In the genomic region with DNA sequence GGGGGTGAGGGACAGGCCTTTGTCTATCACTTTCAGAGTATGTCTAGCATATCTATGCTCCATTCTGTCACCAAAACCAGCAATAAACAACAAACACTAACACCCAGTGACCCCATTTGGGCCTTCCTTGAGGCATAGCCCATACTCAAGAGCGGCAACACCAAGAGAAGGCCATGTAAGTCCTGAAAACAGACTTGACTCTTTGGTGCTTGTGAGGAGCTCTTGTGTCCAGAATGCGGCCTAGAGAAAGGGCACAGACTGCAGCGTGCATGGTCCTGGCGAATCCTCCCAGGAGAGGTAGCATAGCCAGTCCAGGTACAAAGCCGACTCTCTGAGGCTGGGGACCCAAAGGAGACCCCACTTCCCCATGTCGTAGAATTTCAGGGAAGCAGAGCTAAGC, we compare ENCODE assay signal across 22 mouse cellular contexts. TPM values are rescaled to one million over a fixed set of nuclear protein-coding genes. Genes with fewer than 3 reads are reported as not detected.
A peak's percentile ranks its signal among the peaks of the same experiment; 100 is the strongest.
DNase-seq lines count a peak whose midpoint lies in the region; ATAC-seq lines count a peak whose summit lies in the region.
"Had no signal": no experiment of that assay in that cellular context is flagged by ENCODE, and none has a peak within 500 bp of the region (broad histone marks: within the 10 kb centered on the region; RNA-seq: fewer than 3 reads in every experiment).

No protein-coding gene starts in this region.

- H3K4me2 ChIP-seq in midbrain, embryonic 11.5 days, result no peak overlapping the region
- no peak overlapping the region for H3K4me2 ChIP-seq in midbrain, embryonic 15.5 days
- 0 out of 2 replicates have a peak overlapping the region, but pooled peaks have one; percentile 3 for H3K4me2 ChIP-seq in intestine, embryonic 16.5 days (ENCODE audit: low read depth, low read length)
- H3K4me2 ChIP-seq in kidney, embryonic 14.5 days (replicated peaks; ENCODE audit: low read depth, low read length), result no peak overlapping the region

- no peaks in the 10 kb centered on the region for H3K9me3 ChIP-seq in midbrain, embryonic 11.5 days (ENCODE audit: control insufficient read depth, low read length)
- no peaks in the 10 kb centered on the region for H3K9me3 ChIP-seq in midbrain, embryonic 15.5 days
- H3K9me3 ChIP-seq in intestine, embryonic 16.5 days (ENCODE audit: control insufficient read depth, low read length), result no peaks in the 10 kb centered on the region
- H3K9me3 ChIP-seq in kidney, embryonic 14.5 days (ENCODE audit: control insufficient read depth, low read length), result no peaks in the 10 kb centered on the region
- H3K9me3 ChIP-seq: heart, embryonic 15.5 days had no signal

- H3K4me1 ChIP-seq in midbrain, embryonic 11.5 days (ENCODE audit: control insufficient read depth, insufficient read depth, low read length), result peaks cover 2% of the 10 kb centered on the region; the same call in 1 of the 2 replicates
- H3K4me1 ChIP-seq in midbrain, embryonic 15.5 days, result peaks cover 21% of the 10 kb centered on the region
- H3K4me1 ChIP-seq in intestine, embryonic 16.5 days (ENCODE audit: control insufficient read depth, insufficient read depth, low read length), result peaks cover 27% of the 10 kb centered on the region
- H3K4me1 ChIP-seq in kidney, embryonic 14.5 days (ENCODE audit: control insufficient read depth, insufficient read depth, low read length), result peaks cover 5% of the 10 kb centered on the region

- WGBS in midbrain, embryonic 11.5 days, result 94% methylated on average over 6 of the region's 6 CpGs
- 94% methylated on average over 6 of the region's 6 CpGs for WGBS in midbrain, embryonic 15.5 days
- 87% methylated on average over 6 of the region's 6 CpGs for WGBS in intestine, embryonic 16.5 days
- WGBS in kidney, embryonic 14.5 days, result 93% methylated on average over 6 of the region's 6 CpGs

- H3K27ac ChIP-seq in midbrain, embryonic 11.5 days (ENCODE audit: low read depth, low read length), result no peak overlapping the region
- no peak overlapping the region for H3K27ac ChIP-seq in midbrain, embryonic 15.5 days
- H3K27ac ChIP-seq in intestine, embryonic 16.5 days (ENCODE audit: low read length), result peak overlapping the region; percentile 88
- H3K27ac ChIP-seq in kidney, embryonic 14.5 days (ENCODE audit: low read depth, low read length), result no peak overlapping the region
- H3K27ac ChIP-seq: heart, adult 2 months; heart, embryonic 15.5 days had no signal

- no peaks in the 10 kb centered on the region for H3K27me3 ChIP-seq in midbrain, embryonic 11.5 days (ENCODE audit: control insufficient read depth, insufficient read depth, low read length)
- no peaks in the 10 kb centered on the region for H3K27me3 ChIP-seq in midbrain, embryonic 15.5 days (replicated peaks)
- no peaks in the 10 kb centered on the region for H3K27me3 ChIP-seq in intestine, embryonic 16.5 days (replicated peaks; ENCODE audit: control insufficient read depth, insufficient read depth, low read length)
- H3K27me3 ChIP-seq in kidney, embryonic 14.5 days (ENCODE audit: control insufficient read depth, insufficient read depth, low read length), result no peaks in the 10 kb centered on the region
- H3K27me3 ChIP-seq: CH12.LX; heart, embryonic 15.5 days; Patski had no signal

- no peak overlapping the region for H3K9ac ChIP-seq in midbrain, embryonic 11.5 days (ENCODE audit: low read length)
- H3K9ac ChIP-seq in midbrain, embryonic 15.5 days, result no peak overlapping the region
- 0 out of 2 replicates have a peak overlapping the region, but pooled peaks have one; percentile 40 for H3K9ac ChIP-seq in intestine, embryonic 16.5 days (ENCODE audit: low read depth, low read length)
- no peak overlapping the region for H3K9ac ChIP-seq in kidney, embryonic 14.5 days (ENCODE audit: low read depth, low read length)
- H3K9ac ChIP-seq: heart, embryonic 15.5 days had no signal

- H3K4me3 ChIP-seq in midbrain, embryonic 11.5 days (ENCODE audit: low read depth, low read length), result no peak overlapping the region
- no peak overlapping the region for H3K4me3 ChIP-seq in midbrain, embryonic 15.5 days
- no peak overlapping the region for H3K4me3 ChIP-seq in intestine, embryonic 16.5 days (ENCODE audit: low read length)
- no peak overlapping the region for H3K4me3 ChIP-seq in kidney, embryonic 14.5 days (ENCODE audit: low read length)
- H3K4me3 ChIP-seq: erythroblast, embryonic 14.5 days; heart, adult 2 months; heart, embryonic 15.5 days had no signal

- intact Hi-C loops in heart, postnatal 25 days (cut with DNase I), result no loop called here

- peak; percentile 59 for DNase-seq in heart, adult 11 months
- DNase-seq in heart, postnatal 25 days (ENCODE audit: low spot score), result no peak
- peak; percentile 79 for DNase-seq in midbrain, embryonic 11.5 days (ENCODE audit: low spot score, missing footprints)
- no peak for DNase-seq in ovary, postnatal 10 days (ENCODE audit: low spot score)
- DNase-seq: adrenal gland, postnatal 14 days; cerebellum, adult 18-20 months; cerebellum, adult 9-11 months; cerebellum, postnatal 36 days; gastrocnemius, postnatal 10 days; heart, adult 2 months; heart, postnatal 14 days had no signal

- no peaks in the 10 kb centered on the region for H3K36me3 ChIP-seq in midbrain, embryonic 11.5 days (ENCODE audit: control insufficient read depth, insufficient read depth, low read length)
- no peaks in the 10 kb centered on the region for H3K36me3 ChIP-seq in midbrain, embryonic 15.5 days (replicated peaks)
- H3K36me3 ChIP-seq in intestine, embryonic 16.5 days (ENCODE audit: control insufficient read depth, insufficient read depth, low read length), result no peaks in the 10 kb centered on the region
- no peaks in the 10 kb centered on the region for H3K36me3 ChIP-seq in kidney, embryonic 14.5 days (ENCODE audit: control insufficient read depth, insufficient read depth, low read length)
- H3K36me3 ChIP-seq: heart, embryonic 15.5 days had no signal

- ATAC-seq in midbrain, embryonic 11.5 days (ENCODE audit: low FRiP score), result no peak
- no peak for ATAC-seq in midbrain, embryonic 15.5 days (replicated peaks)
- ATAC-seq in intestine, embryonic 16.5 days, result no peak
- ATAC-seq in kidney, embryonic 14.5 days (ENCODE audit: low FRiP score, low TSS enrichment), result no peak
- ATAC-seq: activated CD4-positive, CD25-positive, alpha-beta regulatory T cell, adult 4 months; forebrain, embryonic 16.5 days; hindbrain, embryonic 16.5 days; Patski had no signal

RNA-seq across cellular contexts. Expression of gene Epcam, which starts 25.2 kb away (rescaled TPM):
- total RNA-seq in heart, postnatal 25 days (2021), result not detected
- 7.1 and 9.0 TPM in 2 replicates for polyA plus RNA-seq in midbrain, embryonic 11.5 days (2014; fragmentation: Nextera tagmentation; extraction: Ambion mirVana)
- 3.0 TPM in 2 replicates for polyA plus RNA-seq in midbrain, embryonic 15.5 days (2015; fragmentation: Nextera tagmentation; extraction: Ambion mirVana)
- polyA plus RNA-seq in intestine, embryonic 16.5 days (2015; fragmentation: Nextera tagmentation; extraction: Ambion mirVana), result 1,152 and 1,162 TPM in 2 replicates
- 260 and 274 TPM in 2 replicates for polyA plus RNA-seq in kidney, embryonic 14.5 days (2014; fragmentation: Nextera tagmentation; extraction: Ambion mirVana)
- total RNA-seq: adrenal gland, adult 18-20 months; gastrocnemius, postnatal 10 days; heart, adult 2 months had no signal
- polyA plus RNA-seq: erythroblast, embryonic 14.5 days had no signal

Comparison
In these comparisons a context has a peak if more than half of its experiments do, and no peak if none do; other contexts are left out.
1. DNase-seq: peak in heart, adult 11 months (single experiment) and midbrain, embryonic 11.5 days (single experiment); none in heart, postnatal 25 days (single experiment) and ovary, postnatal 10 days (single experiment).
2. RNA of gene Epcam, which starts 25.2 kb away (polyA plus RNA-seq): 1,152 to 1,162 TPM in intestine, embryonic 16.5 days and 260 to 274 TPM in kidney, embryonic 14.5 days; 7.1 to 9.0 TPM in midbrain, embryonic 11.5 days and 3.0 TPM in midbrain, embryonic 15.5 days; every median in the first group is over 10 times any median in the second.